Mouse (Mus musculus) cerebellum, postnatal 4 days (tissue): ENCODE results near the gene Cyth1.

Experiments used
- DNase-seq, 2 experiments: peaks; one replicate each; pipeline ENCODE4 v3.0.0; 2022; ENCODE audit warnings: low spot score in 2 of 2, mixed read lengths in 1 of 2

Gene Cyth1

GRCm38 (mm10) chr11:118200834-118201830, 47.3 kb downstream of the Cyth1 start:
- no peak for DNase-seq

- no peak for DNase-seq
These were observed 50.1 kb downstream of the Cyth1 start for GRCm38 (mm10) chr11:118198296-118198600.

GRCm38 (mm10) chr11:118197508-118198295, 50.7 kb downstream of the Cyth1 start:
- peak; percentile 51 to 84 for DNase-seq

GRCm38 (mm10) chr11:118196824-118197388, 51.5 kb downstream of the Cyth1 start:
- no peak for DNase-seq

- no peak for DNase-seq
These were observed 54.8 kb downstream of the Cyth1 start for GRCm38 (mm10) chr11:118193390-118194147.

- no peak for DNase-seq
These were observed 55.4 kb downstream of the Cyth1 start for GRCm38 (mm10) chr11:118192973-118193372.

- DNase-seq = no peak
These were observed 65.6 kb downstream of the Cyth1 start for GRCm38 (mm10) chr11:118182768-118183167.

- no peak for DNase-seq
These were observed 66.0 kb downstream of the Cyth1 start for GRCm38 (mm10) chr11:118182353-118182752.

GRCm38 (mm10) chr11:118180199-118180598, 68.2 kb downstream of the Cyth1 start:
- no peak for DNase-seq

- no peak for DNase-seq
These were observed 70.2 kb downstream of the Cyth1 start for GRCm38 (mm10) chr11:118178236-118178635.

GRCm38 (mm10) chr11:118174752-118175151, 73.6 kb downstream of the Cyth1 start:
- DNase-seq = no peak

GRCm38 (mm10) chr11:118172768-118173167, 75.6 kb downstream of the Cyth1 start:
- no peak for DNase-seq

- no peak for DNase-seq
These were observed 78.1 kb downstream of the Cyth1 start for GRCm38 (mm10) chr11:118170333-118170732.

- DNase-seq = no peak
These were observed 79.7 kb downstream of the Cyth1 start for GRCm38 (mm10) chr11:118168714-118169113.

GRCm38 (mm10) chr11:118166626-118167025, 81.8 kb downstream of the Cyth1 start:
- no peak for DNase-seq

GRCm38 (mm10) chr11:118165681-118166080, 82.7 kb downstream of the Cyth1 start:
- peak in 1 of 2 experiments; percentile 26 for DNase-seq

- DNase-seq = peak in 1 of 2 experiments; percentile 24
These were observed 83.8 kb downstream of the Cyth1 start for GRCm38 (mm10) chr11:118164566-118164965.

- no peak for DNase-seq
These were observed 86.1 kb downstream of the Cyth1 start for GRCm38 (mm10) chr11:118162245-118162644.

GRCm38 (mm10) chr11:118161240-118161639, 87.2 kb downstream of the Cyth1 start:
- DNase-seq = no peak

GRCm38 (mm10) chr11:118160763-118161162, 87.6 kb downstream of the Cyth1 start:
- no peak for DNase-seq

- DNase-seq = no peak
These were observed 89.6 kb downstream of the Cyth1 start for GRCm38 (mm10) chr11:118158753-118159152.
